Mouse (Mus musculus) left cerebral cortex, adult 9 months (tissue): ENCODE measurements around the gene Ndufb7.
A peak's percentile ranks its signal among the peaks of the same experiment; 100 is the strongest.

Source experiments
- DNase-seq, 2 experiments: peaks; one replicate each; pipeline ENCODE4 v3.0.0; 2022; ENCODE audit warnings: low spot score in 2 of 2

The Ndufb7 gene

DNA sequence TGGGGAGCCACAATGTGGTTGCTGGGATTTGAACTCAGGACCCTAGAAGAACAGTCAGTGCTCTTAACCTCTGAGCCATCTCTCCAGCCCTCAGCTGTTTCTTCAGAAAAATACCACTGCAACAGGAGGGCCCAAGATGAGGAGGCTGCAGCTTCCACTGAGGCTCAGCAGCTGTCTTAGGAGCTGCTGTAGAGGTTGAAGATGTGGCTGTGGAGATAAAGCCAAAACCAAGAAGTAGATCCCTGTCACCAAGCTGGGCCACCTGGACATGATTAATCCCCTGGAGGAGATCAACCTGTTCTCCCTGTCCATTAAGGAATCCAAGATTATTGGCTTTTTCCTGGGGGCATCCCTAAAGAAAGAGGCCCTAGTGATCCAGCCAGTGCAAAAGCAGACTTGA lies 33.3 kb downstream of the Ndufb7 start:
- no peak for DNase-seq

DNA sequence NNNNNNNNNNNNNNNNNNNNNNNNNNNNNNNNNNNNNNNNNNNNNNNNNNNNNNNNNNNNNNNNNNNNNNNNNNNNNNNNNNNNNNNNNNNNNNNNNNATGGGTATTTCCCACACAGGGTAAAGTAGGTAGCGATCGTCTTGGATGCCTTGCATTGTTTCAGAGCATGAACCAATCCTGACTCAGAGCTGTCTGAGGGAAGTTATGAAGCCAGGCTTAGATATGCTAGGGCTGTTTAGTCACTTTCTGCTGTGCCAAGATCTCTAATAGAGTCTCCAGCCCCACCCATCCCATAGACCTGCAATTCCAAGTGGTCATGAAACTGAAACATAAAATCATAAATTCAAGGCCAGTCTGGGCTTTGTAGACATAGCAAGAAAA lies 36.2 kb downstream of the Ndufb7 start:
- DNase-seq = no peak

DNA sequence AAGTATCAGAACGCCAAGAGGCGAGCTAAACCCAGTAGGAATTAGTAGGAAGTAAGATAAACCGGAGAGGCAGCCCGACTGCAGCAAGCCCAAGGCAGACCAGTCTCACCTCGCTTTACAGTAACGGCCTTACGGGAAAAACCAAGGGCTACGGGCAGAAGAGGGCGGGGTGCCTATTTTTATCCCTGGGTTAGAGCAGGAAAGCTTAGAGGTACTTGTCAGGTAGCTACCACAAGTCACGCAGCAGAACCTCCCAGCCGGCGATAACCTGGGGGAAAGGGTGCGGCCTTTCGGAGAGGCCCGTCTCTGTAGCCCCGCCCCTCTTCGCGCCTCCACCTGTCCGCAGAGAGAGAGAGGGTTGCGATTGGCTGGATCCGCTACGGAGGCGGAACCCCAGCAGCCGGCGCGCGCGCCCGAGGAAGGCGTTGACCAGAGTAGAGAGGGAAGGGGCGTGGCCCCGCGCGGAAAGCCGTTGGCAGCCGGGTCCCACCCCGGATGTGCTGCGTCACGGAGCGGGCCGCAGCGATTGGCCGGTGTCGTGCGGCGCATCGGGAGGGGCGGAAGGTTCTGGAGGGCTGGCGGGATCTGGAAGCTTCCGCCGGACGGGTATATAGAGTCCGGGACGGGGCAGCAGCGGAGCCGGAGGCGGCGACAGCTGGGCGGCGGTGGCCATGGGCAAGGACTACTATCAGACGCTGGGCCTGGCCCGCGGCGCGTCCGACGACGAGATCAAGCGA lies 41.4 kb downstream of the Ndufb7 start, which contains the start of the genes Tecr and Dnajb1:
Gene Tecr (minus strand): TSS at position 311 of the 737 bp plus-strand sequence.
Gene Dnajb1 (plus strand): TSS at position 533 of the 737 bp plus-strand sequence.
- DNase-seq = peak; percentile 99

DNA sequence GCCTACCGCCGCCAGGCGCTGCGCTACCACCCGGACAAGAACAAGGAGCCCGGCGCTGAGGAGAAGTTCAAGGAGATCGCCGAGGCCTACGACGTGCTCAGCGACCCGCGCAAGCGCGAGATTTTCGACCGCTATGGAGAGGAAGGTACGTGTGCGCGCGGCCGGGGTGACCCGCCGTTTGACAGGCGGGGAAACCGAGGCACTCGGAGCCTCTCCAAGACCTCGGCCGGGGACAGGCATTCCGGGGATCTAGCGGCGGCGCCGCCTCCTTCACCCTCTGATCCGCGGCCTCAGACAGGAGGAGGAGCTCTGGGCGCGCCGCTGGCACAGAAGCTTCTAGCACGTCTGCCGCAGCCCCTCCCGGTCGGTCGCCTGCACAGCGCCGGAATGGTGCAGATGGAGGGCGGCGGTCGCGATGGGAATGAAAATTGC lies 41.9 kb downstream of the Ndufb7 start:
- DNase-seq = peak in 1 of 2 experiments; percentile 75

DNA sequence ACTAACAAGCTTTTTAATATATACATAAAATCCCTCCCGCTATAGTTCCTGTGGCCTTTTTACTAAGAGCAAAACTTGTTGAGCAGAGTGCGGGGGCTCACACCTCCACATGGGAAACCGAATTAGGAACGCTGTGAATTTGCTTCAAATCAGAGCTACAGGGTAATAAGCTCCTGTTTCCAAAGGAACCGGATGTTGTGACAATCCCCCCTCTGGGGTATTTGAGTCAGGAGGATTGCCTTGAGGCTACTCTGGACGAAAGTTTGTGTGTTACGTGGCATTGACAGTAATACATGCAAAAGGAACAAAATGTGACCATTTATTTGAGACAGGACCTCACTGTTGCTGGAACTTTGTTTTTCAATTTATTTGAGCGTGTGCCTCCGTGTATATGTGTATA lies 42.6 kb downstream of the Ndufb7 start:
- no peak for DNase-seq

DNA sequence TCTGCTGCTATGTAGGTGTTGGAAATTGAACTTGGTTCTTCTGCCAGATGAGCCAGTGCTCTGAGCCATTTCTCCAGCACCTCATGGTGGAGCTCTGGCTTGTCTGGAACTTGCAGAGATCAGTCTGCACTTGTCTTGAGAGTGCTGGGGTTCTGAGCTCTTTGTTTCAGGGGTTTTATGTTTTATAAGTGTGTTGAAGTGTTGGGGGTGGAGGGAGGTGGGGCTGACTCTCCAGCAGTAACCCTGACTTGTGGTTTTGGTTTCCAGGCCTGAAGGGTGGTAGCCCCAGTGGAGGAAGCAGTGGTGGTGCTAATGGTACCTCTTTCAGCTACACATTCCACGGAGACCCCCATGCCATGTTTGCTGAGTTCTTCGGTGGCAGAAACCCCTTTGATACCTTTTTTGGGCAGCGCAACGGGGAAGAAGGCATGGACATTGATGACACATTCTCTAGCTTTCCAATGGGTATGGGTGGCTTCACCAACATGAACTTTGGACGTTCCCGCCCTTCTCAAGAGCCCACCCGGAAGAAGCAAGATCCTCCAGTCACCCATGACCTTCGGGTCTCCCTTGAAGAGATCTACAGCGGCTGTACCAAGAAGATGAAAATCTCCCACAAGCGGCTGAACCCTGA lies 43.2 kb downstream of the Ndufb7 start:
- DNase-seq = no peak

DNA sequence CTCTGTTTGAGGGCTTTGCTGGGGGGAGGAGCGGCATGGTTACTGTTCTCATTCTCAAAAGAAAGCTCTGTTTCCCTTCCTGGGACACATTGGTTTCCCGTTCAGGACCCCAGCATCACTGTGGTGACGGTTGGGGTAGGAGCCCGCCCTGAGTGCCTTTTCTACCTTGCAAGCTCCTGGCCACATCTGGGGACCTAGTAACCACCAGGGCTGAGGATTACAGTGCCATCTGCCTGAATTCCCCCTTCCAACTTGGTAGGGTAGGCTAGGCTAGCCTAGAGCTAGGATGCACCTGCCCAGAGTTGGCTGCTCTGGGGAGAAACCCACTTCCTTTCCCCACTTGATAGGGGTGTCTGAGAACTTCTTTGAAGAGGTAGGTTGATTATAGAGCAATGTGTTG lies 45.5 kb downstream of the Ndufb7 start:
- DNase-seq = no peak

DNA sequence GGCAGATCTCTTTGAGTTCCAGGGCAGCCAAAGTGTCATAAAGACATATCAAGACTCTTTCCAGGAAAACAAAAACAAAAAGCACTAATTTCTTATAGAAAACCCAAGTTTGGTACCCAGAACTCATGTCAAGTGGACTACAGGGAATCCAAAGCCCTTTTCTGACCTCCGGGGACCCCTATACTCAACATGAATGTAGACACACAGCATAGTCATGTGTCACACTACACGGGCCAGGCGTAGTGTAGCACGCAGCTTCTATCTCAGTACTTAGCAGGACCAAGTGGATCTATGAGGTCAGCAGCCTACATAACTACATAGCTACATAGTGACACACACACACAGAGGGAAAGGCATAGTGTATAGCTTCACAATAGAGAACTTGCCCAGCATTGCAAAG lies 47.2 kb downstream of the Ndufb7 start:
- DNase-seq = no peak

DNA sequence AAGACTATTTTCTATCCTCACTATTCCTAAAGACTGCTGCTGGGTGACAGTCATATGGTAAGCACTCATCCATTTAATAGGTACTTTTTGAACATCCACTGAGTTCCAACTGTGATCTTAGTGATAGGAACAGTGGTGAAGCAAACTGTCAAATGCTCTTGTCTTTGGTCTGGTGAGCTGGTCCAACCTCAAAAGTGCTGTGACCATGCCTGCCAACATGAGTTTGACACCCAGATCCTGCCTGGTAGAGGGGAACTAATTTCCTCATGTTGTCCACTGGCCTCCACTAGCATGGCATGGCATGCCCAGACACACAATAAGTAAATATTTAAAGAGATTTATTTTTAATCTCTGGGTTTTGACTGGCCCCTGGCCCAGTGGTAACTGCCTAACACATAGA lies 50.2 kb downstream of the Ndufb7 start:
- DNase-seq = no peak

DNA sequence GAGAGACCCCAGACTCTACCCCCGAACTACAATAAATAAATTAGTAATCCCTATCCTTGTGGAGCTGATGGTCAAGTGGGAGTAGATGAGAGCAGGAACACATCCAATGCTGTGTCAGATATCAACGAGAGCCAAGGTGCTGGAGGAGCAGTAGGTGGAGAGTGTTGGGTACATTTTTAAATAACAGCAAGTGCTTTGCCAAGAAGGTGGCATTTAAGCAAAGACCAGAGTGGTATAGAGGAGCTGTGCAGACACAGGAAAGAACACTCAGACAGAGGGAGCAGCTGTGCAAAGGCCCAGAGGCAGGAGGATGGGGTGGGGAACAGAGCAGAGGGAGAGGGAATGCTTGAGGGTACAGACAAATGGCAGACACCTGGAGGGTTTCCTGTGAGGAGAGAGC lies 50.6 kb downstream of the Ndufb7 start:
- DNase-seq = peak in 1 of 2 experiments; percentile 56

DNA sequence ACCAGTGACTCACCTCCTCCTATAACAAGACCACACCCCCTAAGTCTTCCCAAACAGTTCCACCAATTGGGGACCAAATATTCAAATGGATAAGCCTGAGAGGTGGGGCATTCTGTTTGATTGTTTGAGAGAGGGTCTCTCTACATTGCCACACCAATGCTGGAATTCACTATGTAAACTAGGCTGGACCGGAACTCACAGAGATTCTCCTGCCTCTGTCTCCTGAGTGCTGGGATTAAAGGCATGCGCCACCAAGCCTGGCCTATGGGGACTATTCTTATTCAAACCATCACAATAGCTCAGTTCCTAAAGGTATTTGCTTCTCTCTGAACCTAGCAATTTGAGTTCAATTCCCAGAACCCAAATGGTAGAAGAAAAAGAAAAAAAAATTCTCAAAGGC lies 52.1 kb downstream of the Ndufb7 start:
- DNase-seq = no peak

DNA sequence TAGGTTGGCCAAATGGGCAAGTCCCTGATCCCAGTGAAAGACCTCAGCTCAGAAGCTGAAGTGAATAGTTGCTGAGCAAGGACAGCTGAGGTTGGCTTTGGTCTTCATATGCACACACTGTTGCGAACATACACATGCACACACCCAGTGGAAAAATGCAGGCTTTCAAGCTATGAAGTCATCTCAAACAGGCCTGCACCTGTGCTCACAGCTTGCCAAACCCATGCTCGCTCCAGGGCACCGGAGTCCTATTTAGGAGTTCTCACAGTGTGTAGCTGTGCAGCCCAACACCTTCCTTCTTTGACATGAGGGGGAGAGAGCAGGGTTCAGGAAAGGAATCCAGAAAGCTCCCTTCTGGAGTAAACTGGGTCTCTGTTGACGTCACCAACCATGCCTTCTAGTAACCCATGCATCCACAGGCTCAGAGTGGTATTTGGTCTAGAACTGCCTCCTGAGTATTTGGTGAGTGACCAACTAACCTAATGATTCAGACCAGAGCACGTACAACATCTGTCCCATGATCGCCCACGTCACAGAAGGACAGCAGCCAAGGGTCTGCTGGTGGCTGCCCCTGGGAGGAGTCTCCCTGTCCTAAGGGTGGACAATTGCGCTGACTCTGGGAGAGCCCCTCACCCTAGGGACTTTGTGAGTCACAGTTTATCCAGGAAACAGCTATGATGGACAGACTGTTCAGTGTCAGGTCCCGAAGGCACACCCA lies 53.3 kb downstream of the Ndufb7 start:
- no peak for DNase-seq
